Mouse (Mus musculus) heart, adult 8-10 months (tissue): ENCODE data around the gene Trappc12. TPM values are rescaled to one million over a fixed set of nuclear protein-coding genes. Genes with fewer than 3 reads are reported as not detected.
"Not testable (repeated sequence)": the region's sequence is repeated elsewhere in the genome, so short reads cannot be mapped to it uniquely, and the experiment has no call there.

ENCODE experiments used
- DNase-seq: peaks from one replicate; pipeline ENCODE4 v3.0.0; 2022; ENCODE audit warnings: low spot score
- total RNA-seq, 4 experiments: library from RNA; stranded (reverse); gene quantifications; 2 replicates each; pipeline ENCODE4 v1.2.4; 2022

Trappc12 gene
- total RNA-seq, 4 experiments from 2014 or later = 20.8 to 26.5 (median 23.6) TPM

GRCm38 (mm10) chr12:28733520-28734245 lies 16.6 kb downstream of the Trappc12 start:
- DNase-seq = not testable (repeated sequence)

- no peak for DNase-seq
Measured at GRCm38 (mm10) chr12:28732631-28733030, 17.6 kb downstream of the Trappc12 start.

- DNase-seq = no peak
Measured at GRCm38 (mm10) chr12:28727061-28727460, 23.2 kb downstream of the Trappc12 start.

GRCm38 (mm10) chr12:28726204-28726603 lies 24.1 kb downstream of the Trappc12 start:
- DNase-seq = no peak

- DNase-seq = no peak
Measured at GRCm38 (mm10) chr12:28724366-28724765, 25.9 kb downstream of the Trappc12 start.

GRCm38 (mm10) chr12:28718106-28718505 lies 32.2 kb downstream of the Trappc12 start:
- no peak for DNase-seq

GRCm38 (mm10) chr12:28717066-28717465 lies 33.2 kb downstream of the Trappc12 start:
- no peak for DNase-seq

- DNase-seq = no peak
Measured at GRCm38 (mm10) chr12:28714822-28715632, 35.2 kb downstream of the Trappc12 start.

GRCm38 (mm10) chr12:28710566-28711185 lies 39.6 kb downstream of the Trappc12 start:
- DNase-seq = no peak

- no peak for DNase-seq
Measured at GRCm38 (mm10) chr12:28708154-28708553, 42.1 kb downstream of the Trappc12 start.

- no peak for DNase-seq
Measured at GRCm38 (mm10) chr12:28705204-28705603, 45.1 kb downstream of the Trappc12 start.

GRCm38 (mm10) chr12:28704381-28704780 lies 45.9 kb downstream of the Trappc12 start:
- DNase-seq = no peak

- no peak for DNase-seq
Measured at GRCm38 (mm10) chr12:28701302-28701701, 49.0 kb downstream of the Trappc12 start.

- peak; percentile 62 for DNase-seq
Measured at GRCm38 (mm10) chr12:28700561-28701025, 49.7 kb downstream of the Trappc12 start.

- DNase-seq = no peak
Measured at GRCm38 (mm10) chr12:28700101-28700511, 50.2 kb downstream of the Trappc12 start.

GRCm38 (mm10) chr12:28699656-28700055 lies 50.6 kb downstream of the Trappc12 start:
- peak; percentile 55 for DNase-seq

GRCm38 (mm10) chr12:28699086-28699485 lies 51.2 kb downstream of the Trappc12 start:
- no peak for DNase-seq

- DNase-seq = no peak
Measured at GRCm38 (mm10) chr12:28697821-28698595, 52.3 kb downstream of the Trappc12 start.

GRCm38 (mm10) chr12:28694776-28695175 lies 55.5 kb downstream of the Trappc12 start:
- no peak for DNase-seq

- DNase-seq = no peak
Measured at GRCm38 (mm10) chr12:28694231-28694630, 56.0 kb downstream of the Trappc12 start.

GRCm38 (mm10) chr12:28693738-28694137 lies 56.5 kb downstream of the Trappc12 start:
- DNase-seq = no peak
